Mouse (Mus musculus): ENCODE measurements around the gene Foxn2. TPM values are rescaled to one million over a fixed set of nuclear protein-coding genes. Genes with fewer than 3 reads are reported as not detected.

Gene Foxn2
- polyA plus RNA-seq (2016; fragmentation: Nextera tagmentation; extraction: Ambion mirVana): 13.4 and 15.2 TPM in 2 replicates

DNA sequence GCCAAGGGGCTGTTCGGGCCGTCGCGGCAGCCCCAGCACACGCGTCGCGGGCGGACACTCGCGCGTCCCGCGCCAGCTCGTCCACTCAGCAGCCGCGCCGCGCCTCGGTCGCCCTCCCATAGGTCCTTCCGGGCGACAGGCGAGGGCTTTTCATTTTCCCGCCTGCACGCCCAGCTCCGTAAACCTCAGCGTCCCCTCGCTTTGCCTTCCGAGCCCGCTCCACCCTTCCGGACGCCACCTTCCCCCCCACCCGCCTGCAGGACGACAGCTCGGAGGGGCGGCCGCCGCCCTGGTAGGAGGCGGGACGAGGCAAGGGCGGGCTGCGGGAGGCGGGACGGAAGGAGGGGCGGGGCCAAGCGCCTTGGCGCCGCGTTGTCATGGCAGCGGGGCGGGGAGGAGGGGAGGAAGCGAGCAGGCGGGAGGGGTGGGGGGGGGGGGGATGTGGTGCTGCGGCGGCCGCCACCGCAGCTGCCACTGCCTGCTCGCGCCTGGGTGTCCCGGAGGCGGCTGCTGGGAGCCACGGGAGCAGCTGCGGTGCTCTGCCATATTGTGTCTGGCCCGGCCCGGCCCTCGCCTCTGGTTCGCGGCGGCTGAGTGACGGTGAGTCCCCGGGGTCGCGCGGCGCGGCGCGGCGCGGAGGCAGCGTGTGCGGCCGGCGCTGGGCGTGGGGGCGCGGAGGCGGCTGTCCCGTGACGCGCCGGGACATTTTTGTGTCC lies at the start of gene Foxn2:
TSS of gene Foxn2 (plus strand) at position 427 of the 716 bp plus-strand sequence.
- WGBS: under 1% methylated on average over 83 of the region's 93 CpGs
- Histone ChIP-seq H3K9me3 (replicated peaks) (no peaks in the 10 kb centered on the region), H3K4me2 (replicated peaks) (peak within 1 kb of the TSS; percentile 78), H3K36me3 (no peaks in the 10 kb centered on the region), H3K27ac (peak within 1 kb of the TSS; percentile 94), H3K27me3 (no peaks in the 10 kb centered on the region), H3K9ac (peak within 1 kb of the TSS; percentile 85), H3K4me1 (0 out of 2 replicates have a peak, but pooled peaks cover 5% of the 10 kb centered on the region), H3K4me3 (peak within 1 kb of the TSS; percentile 91)
- peak; percentile 94 for ATAC-seq (ENCODE audit: low FRiP score)

DNA sequence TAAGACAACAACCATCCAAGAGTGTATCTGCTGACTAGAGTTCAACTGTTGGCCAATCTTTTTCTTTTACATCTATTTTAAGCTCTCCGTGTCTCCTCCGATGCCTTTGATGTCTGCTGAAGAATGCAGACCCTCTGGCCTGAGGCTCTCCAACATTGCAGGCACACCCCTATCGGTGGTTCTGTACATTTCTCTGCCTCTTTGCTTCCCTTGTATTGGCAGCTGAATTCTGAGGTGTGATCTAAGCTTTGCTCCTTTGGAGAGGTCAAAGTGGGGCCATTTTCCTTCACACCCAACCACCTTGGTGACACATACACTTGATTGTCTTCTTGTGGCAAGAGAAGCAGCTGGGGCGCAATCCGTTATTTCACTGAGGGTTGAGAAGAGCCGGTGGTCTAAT lies 43.0 kb upstream of the Foxn2 start:
- Histone ChIP-seq H3K27ac (no peak overlapping the region), H3K9me3 (replicated peaks) (no peaks in the 10 kb centered on the region), H3K36me3 (no peaks in the 10 kb centered on the region), H3K27me3 (0 out of 2 replicates have a peak, but pooled peaks cover 2% of the 10 kb centered on the region), H3K4me2 (replicated peaks) (no peak overlapping the region), H3K4me1 (no peaks in the 10 kb centered on the region), H3K9ac (no peak overlapping the region), H3K4me3 (no peak overlapping the region)
- ATAC-seq (ENCODE audit: low FRiP score): no peak
- WGBS: 86% methylated on average over 6 of the region's 6 CpGs

DNA sequence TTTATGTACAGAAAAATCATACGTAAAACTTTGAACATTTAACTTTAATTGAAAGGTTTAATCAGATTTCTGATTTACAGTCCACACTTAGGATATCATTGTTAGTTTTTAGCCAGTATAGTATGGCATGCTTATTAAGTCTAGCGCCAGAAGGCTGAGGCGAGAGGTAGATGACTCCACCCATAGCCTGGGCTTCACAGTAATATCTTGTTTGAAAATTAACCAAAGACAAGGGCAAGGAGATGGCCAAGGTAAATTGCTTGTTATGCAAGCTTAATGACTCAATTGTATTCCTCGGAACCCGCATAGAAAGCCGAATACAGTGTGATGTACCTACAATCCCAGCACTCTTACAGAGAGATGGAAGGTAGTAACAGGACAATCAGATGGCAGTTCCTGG lies 42.4 kb upstream of the Foxn2 start:
- 92% methylated on average over 6 of the region's 6 CpGs for WGBS
- no peak overlapping the region for H3K27ac ChIP-seq
- peaks cover 4% of the 10 kb centered on the region; the same call in 1 of the 2 replicates for H3K27me3 ChIP-seq

DNA sequence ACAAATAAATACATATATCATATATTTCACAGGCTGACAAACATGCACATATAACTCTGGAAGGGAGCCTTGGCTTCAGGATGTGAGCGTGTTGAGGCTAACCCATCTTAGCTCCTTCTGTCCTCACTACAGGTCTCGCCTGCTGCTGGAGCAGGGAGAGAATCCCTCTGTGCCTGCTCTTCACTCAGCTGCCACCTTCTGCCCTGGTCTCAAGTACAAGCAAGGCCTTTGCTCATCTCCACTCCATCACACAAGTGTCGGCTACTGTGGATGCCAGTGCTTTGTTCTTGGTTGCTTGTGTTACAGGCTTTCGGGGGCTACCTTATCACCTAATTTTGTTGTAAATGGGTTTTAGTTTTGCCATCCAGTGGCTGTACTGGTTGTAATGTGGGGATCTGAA lies 41.7 kb upstream of the Foxn2 start:
- H3K36me3 ChIP-seq: no peaks in the 10 kb centered on the region
- 79% methylated on average over 4 of the region's 4 CpGs for WGBS
- no peak overlapping the region for H3K4me3 ChIP-seq
- peaks cover 12% of the 10 kb centered on the region for H3K27me3 ChIP-seq
- H3K27ac ChIP-seq: no peak overlapping the region
- ATAC-seq (ENCODE audit: low FRiP score): no peak
- H3K9ac ChIP-seq: no peak overlapping the region
- 0 out of 2 replicates have a peak, but pooled peaks cover 2% of the 10 kb centered on the region for H3K4me1 ChIP-seq
- H3K4me2 ChIP-seq (replicated peaks): no peak overlapping the region
- no peaks in the 10 kb centered on the region for H3K9me3 ChIP-seq (replicated peaks)

More for the DNA sequence above, 42.4 kb upstream of the Foxn2 start:
- no peaks in the 10 kb centered on the region for H3K9me3 ChIP-seq (replicated peaks)
- H3K4me2 ChIP-seq (replicated peaks): no peak overlapping the region
- H3K4me3 ChIP-seq: no peak overlapping the region
- H3K9ac ChIP-seq: no peak overlapping the region
- no peak for ATAC-seq (ENCODE audit: low FRiP score)
- H3K4me1 ChIP-seq: 0 out of 2 replicates have a peak, but pooled peaks cover under 1% of the 10 kb centered on the region
- no peaks in the 10 kb centered on the region for H3K36me3 ChIP-seq

DNA sequence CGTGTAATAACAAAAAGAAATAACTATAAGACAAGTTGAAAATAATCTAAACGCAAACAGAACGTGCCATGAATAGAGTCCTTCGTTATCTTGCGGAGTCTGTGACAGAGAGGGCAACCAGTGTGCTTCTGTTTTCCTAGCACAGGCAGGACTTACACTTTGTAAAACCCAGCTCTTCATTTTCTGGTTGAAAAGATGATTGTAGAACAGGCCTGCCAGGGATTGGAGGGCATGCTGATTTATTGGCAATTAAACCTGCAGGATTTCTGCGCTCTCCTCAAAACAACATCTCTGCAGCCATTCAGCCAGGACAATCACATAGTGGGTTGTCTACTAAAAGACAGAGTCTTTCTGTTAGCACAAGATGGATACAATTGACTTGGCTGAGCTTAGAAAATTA lies 40.4 kb upstream of the Foxn2 start:
- H3K9ac ChIP-seq: no peak overlapping the region
- no peak overlapping the region for H3K4me3 ChIP-seq
- WGBS: 60% methylated on average over 6 of the region's 6 CpGs
- no peak overlapping the region for H3K4me2 ChIP-seq (replicated peaks)
- peaks cover 15% of the 10 kb centered on the region for H3K27me3 ChIP-seq
- H3K27ac ChIP-seq: no peak overlapping the region
- H3K36me3 ChIP-seq: no peaks in the 10 kb centered on the region
- no peak; the same call in 1 of the 2 replicates for ATAC-seq (ENCODE audit: low FRiP score)
- H3K4me1 ChIP-seq: peaks cover 6% of the 10 kb centered on the region
- H3K9me3 ChIP-seq (replicated peaks): no peaks in the 10 kb centered on the region

DNA sequence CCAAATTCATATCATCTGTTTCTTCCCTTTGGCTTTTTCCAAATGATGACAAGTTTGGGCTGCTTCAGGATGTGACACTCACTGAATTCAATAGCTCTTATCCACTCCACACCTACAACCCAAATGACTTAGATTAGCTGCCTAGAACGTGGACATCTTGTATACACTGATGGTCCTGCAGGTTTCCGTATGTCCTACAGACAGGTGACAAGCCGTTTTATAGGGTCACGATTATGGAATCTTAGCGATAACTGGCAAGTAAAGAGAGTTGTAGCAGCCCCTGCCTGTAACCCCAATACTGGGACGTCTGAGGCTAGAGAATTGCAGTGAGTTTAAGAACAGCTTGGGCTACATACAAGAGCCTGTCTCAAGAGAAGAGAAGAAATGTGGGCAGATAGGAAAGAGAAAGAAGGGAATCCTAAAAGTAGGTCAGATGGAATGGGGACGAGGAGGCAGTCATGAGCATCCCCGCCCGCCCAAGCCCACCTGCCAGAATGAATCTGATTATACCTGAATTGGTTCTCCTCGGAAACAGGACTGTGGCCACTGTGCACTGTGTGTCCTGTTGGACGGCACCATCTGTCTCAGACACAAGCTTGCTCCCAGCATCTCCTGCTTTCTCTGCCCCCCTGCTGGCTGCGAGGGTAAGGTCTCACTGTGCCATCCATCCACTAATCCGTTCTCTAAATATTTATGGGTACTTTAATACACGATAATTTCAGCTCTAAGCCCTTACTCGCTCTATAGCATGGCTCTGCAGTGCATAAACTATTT lies 39.6 kb upstream of the Foxn2 start:
- WGBS: 75% methylated on average over 15 of the region's 15 CpGs
- Histone ChIP-seq H3K4me1 (peaks cover 7% of the 10 kb centered on the region), H3K36me3 (no peaks in the 10 kb centered on the region), H3K9me3 (replicated peaks) (no peaks in the 10 kb centered on the region), H3K9ac (no peak overlapping the region), H3K27ac (no peak overlapping the region), H3K27me3 (peaks cover 20% of the 10 kb centered on the region), H3K4me3 (no peak overlapping the region), H3K4me2 (replicated peaks) (no peak overlapping the region)
- no peak for ATAC-seq (ENCODE audit: low FRiP score)

DNA sequence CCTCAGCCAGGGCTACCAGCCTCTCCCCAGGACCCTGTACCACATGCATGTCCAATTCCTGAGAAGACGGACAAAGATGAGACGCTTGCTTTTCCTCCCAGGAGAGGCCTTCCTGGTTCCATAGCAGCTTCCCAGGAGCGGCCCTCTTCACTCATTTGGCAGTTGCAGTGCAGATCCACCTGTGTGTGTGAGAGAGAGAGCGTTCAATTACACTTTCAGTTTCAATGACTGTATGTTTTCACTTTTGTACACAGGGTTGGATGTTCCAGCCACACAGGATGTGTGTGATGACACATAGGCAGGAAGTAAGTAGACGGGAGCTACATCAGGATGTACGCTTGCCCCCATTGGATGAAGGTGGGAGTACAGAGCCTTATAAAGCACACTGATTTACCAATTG lies 37.2 kb upstream of the Foxn2 start:
- H3K27me3 ChIP-seq: peaks cover 22% of the 10 kb centered on the region
- H3K4me1 ChIP-seq: peaks cover 7% of the 10 kb centered on the region
- no peak for ATAC-seq (ENCODE audit: low FRiP score)
- H3K27ac ChIP-seq: no peak overlapping the region
- no peak overlapping the region for H3K4me2 ChIP-seq (replicated peaks)
- no peaks in the 10 kb centered on the region for H3K36me3 ChIP-seq
- H3K9ac ChIP-seq: no peak overlapping the region
- WGBS: 85% methylated on average over 6 of the region's 6 CpGs
- H3K4me3 ChIP-seq: no peak overlapping the region
- no peaks in the 10 kb centered on the region for H3K9me3 ChIP-seq (replicated peaks)

DNA sequence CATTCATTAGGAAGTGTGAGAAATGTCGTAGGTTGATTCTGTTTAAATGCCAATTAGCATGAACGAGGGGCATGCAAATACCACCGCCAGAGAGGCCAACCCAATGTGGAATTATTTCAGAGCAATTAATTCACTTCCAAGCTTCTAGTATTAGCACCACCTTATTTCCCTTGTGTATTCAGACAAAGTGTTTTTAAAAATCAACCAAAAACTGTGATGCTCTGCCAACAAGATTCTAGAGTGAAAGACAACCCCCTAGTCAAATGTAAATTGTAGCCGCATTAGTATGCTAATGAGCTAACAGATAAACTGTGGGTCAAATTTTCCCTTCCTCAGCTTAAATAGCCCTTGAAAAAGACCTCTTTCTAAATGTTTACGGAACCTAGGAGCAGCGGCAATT lies 36.0 kb upstream of the Foxn2 start:
- no peak overlapping the region for H3K9ac ChIP-seq
- H3K36me3 ChIP-seq: no peaks in the 10 kb centered on the region
- WGBS: 3% methylated on average over 6 of the region's 6 CpGs
- peak overlapping the region; percentile 39 for H3K4me2 ChIP-seq (replicated peaks)
- no peak for ATAC-seq (ENCODE audit: low FRiP score)
- no peaks in the 10 kb centered on the region for H3K9me3 ChIP-seq (replicated peaks)
- no peak overlapping the region for H3K4me3 ChIP-seq
- peaks cover 7% of the 10 kb centered on the region for H3K4me1 ChIP-seq
- H3K27ac ChIP-seq: no peak overlapping the region
- peaks cover 22% of the 10 kb centered on the region for H3K27me3 ChIP-seq

DNA sequence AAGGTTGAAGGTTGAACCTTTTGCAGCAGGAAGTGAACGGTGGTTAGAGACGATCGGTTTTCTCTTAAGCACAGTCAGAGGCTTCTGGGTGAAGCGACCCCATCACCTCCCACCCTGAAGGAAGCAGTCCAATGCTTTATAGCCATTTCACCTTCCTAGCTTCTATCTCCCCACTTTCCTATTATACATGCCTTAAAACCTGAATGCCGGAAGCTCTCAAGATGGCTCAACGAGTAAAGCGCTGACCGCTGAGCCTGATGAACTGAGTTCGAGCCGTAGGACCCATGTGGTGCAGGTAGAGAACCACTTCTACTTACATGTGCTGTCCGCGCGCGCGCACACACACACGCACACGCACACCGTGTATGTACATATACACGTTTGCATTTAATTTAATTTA lies 35.4 kb upstream of the Foxn2 start:
- Histone ChIP-seq H3K4me2 (replicated peaks) (peak overlapping the region; percentile 39), H3K27ac (no peak overlapping the region), H3K4me3 (no peak overlapping the region), H3K4me1 (peaks cover 7% of the 10 kb centered on the region), H3K9ac (no peak overlapping the region), H3K9me3 (replicated peaks) (no peaks in the 10 kb centered on the region), H3K36me3 (no peaks in the 10 kb centered on the region), H3K27me3 (peaks cover 22% of the 10 kb centered on the region)
- ATAC-seq (ENCODE audit: low FRiP score): no peak
- WGBS: 34% methylated on average over 19 of the region's 19 CpGs

DNA sequence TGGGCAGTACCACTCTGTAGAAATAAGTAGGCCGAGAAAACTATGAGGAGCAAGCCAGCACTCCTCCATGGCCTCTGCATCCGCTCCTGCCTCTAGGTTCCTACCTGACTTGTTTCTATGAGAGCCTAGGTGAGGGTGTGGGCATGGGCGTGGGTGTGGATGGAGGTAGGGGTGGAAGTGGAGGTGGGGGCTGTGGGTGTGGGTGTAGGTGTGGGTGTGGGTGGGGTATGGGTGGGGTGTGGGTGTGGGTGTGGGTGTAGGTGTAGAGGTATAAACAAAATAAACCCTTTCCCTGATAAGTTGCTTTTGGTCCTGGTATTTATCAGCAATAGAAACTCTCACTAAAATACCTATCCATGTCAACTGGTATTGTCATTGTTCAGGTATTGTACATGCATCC lies 30.8 kb upstream of the Foxn2 start:
- no peak overlapping the region for H3K4me2 ChIP-seq (replicated peaks)
- no peak for ATAC-seq (ENCODE audit: low FRiP score)

DNA sequence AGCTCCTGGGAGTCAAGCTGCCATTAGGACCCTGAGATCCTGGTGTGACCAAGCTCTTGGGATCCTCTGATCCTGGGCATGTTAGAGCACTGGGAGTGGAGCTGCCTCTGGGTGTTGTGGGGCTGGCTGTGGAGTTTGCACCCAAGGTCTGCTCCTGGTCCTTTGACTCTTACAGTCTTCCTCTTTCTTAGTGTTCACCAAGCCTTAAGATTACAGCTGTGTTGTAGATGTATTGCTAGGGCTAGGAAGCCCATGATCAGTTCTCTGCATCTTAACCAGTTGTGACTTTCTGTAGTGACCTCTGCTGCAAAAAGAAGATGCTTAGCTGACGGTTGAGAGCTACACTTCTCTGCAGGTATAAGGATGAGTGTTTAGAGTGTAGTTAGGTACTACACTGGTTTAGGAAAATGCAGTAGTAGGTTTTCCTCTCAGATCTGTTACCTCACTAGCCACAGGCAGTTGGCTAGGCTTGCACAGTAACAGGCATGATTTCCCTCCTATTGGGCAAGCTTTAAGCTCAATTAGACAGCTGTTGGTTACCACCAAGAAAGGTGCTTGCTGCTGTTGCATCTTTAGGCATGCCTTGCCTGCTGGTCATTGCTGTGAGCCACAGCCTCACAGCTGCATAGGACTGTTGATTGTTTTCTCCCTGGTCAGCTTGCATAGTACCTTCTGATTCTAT lies 27.2 kb upstream of the Foxn2 start:
- no peak for ATAC-seq (ENCODE audit: low FRiP score)
- no peak overlapping the region for H3K4me2 ChIP-seq (replicated peaks)
- H3K27me3 ChIP-seq: no peaks in the 10 kb centered on the region
- H3K9me3 ChIP-seq (replicated peaks): no peaks in the 10 kb centered on the region
- H3K36me3 ChIP-seq: no peaks in the 10 kb centered on the region
- H3K4me3 ChIP-seq: no peak overlapping the region
- no peak overlapping the region for H3K9ac ChIP-seq
- WGBS: 85% methylated on average over 1 of the region's 1 CpGs
- H3K27ac ChIP-seq: no peak overlapping the region
- H3K4me1 ChIP-seq: no peaks in the 10 kb centered on the region

More for the DNA sequence above, 30.8 kb upstream of the Foxn2 start:
- Histone ChIP-seq H3K27ac (no peak overlapping the region), H3K4me1 (peaks cover 5% of the 10 kb centered on the region), H3K9ac (no peak overlapping the region), H3K27me3 (peaks cover 10% of the 10 kb centered on the region; the same call in 1 of the 2 replicates), H3K4me3 (no peak overlapping the region), H3K36me3 (no peaks in the 10 kb centered on the region), H3K9me3 (replicated peaks) (no peaks in the 10 kb centered on the region)
- WGBS: 90% methylated on average over 3 of the region's 3 CpGs

DNA sequence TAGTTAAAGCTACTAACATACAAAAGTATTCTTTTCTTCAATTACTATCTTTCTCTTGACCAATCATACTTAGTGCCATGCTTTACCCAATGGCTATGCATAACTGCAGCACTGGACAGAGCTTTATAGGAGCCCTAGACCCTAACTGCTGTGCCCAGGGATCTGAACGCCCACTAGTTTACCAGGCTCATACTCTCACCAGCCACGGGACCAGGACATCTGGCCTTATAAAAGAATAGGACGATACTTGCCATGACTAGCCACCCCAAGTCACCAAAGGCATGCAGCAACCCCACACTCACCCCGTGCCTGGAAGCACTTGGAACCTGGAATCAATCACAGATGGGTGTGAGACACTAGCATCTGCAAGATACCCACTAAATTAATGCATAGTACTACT lies 20.1 kb upstream of the Foxn2 start:
- Histone ChIP-seq H3K9me3 (replicated peaks) (no peaks in the 10 kb centered on the region), H3K27me3 (no peaks in the 10 kb centered on the region), H3K36me3 (no peaks in the 10 kb centered on the region), H3K9ac (no peak overlapping the region), H3K4me2 (replicated peaks) (no peak overlapping the region), H3K27ac (no peak overlapping the region), H3K4me3 (no peak overlapping the region), H3K4me1 (no peaks in the 10 kb centered on the region)
- ATAC-seq (ENCODE audit: low FRiP score): no peak
- WGBS: 83% methylated on average over 4 of the region's 4 CpGs

All from hindbrain, embryonic 12.5 days (tissue).